Mouse (Mus musculus) ES-E14 (cell line): ENCODE measurements at regions not wholly inside any gene's neighbourhood (a gene's known extent, or its start where the extent isn't known, plus 50 kb on each side); places are given as distances from the start of the nearest gene placed in this dataset.

Experiments used
- CHD2 ChIP-seq: IDR thresholded peaks from 2 replicates; pipeline ENCODE4 v1.6.1; 2014; ENCODE audit warnings: mild to moderate bottlenecking, low read depth, low read length, inconsistent platforms
- MAFK ChIP-seq: IDR thresholded peaks from 2 replicates; pipeline ENCODE4 v1.6.1; 2014; ENCODE audit warnings: mild to moderate bottlenecking, low read depth, low read length, inconsistent platforms; ENCODE audit not compliant: insufficient read depth
- ZC3H11A ChIP-seq: IDR thresholded peaks from 2 replicates; pipeline ENCODE4 v1.6.1; 2012; ENCODE audit warnings: low read depth, mild to moderate bottlenecking, inconsistent platforms, low read length, borderline replicate concordance
- ZNF384 ChIP-seq: IDR thresholded peaks from 2 replicates; pipeline ENCODE4 v1.6.1; 2012; ENCODE audit warnings: low read depth, low read length, inconsistent platforms

GRCm38 (mm10) chr4:30776816-30777442, 1187.0 kb upstream of the Map3k7 start:
- TF ChIP-seq MAFK (no peak), CHD2 (no peak), ZNF384 (no peak), ZC3H11A (no peak)
